Mouse (Mus musculus): Measurements from ENCODE around the gene 4930558C23Rik. TPM values are rescaled to one million over a fixed set of nuclear protein-coding genes. Genes with fewer than 3 reads are reported as not detected.
A peak's percentile ranks its signal among the peaks of the same experiment; 100 is the strongest.
"Not testable (repeated sequence)": the region's sequence is repeated elsewhere in the genome, so short reads cannot be mapped to it uniquely, and the experiment has no call there.

4930558C23Rik gene
- polyA plus RNA-seq (2015; fragmentation: Nextera tagmentation; extraction: Ambion mirVana), result not detected in 2 replicates

DNA sequence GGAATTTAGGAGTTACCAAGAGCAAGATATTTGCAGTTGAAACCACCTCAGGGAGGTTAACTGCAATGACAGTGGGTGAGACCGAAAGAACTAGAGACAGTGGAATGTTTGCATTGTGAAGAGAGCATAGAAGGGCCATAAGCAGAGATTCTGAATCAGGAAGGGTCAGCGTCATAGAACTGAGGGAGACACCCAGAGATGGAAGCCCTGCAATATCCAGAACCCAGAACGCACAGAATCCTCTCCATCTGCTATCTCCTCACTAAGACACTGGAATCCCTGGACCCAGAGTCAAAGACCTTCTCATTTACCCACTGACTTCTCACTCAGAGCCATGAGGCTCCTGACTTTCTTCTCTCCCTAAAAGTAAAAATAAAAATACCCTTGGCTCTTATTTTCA, at the start of gene 4930558C23Rik:
Gene 4930558C23Rik (minus strand): TSS at position 101 of the 400 bp plus-strand sequence.
- H3K9me3 ChIP-seq, result no peaks in the 10 kb centered on the region
- H3K27ac ChIP-seq, result no peak within 1 kb of the TSS
- no peaks in the 10 kb centered on the region for H3K4me1 ChIP-seq
- H3K4me3 ChIP-seq, result no peak within 1 kb of the TSS
- WGBS, result 96% methylated on average over 3 of the region's 3 CpGs
- no peak for ATAC-seq (replicated peaks)
- no peak within 1 kb of the TSS for H3K9ac ChIP-seq
- H3K36me3 ChIP-seq (replicated peaks), result no peaks in the 10 kb centered on the region
- H3K27me3 ChIP-seq (replicated peaks), result no peaks in the 10 kb centered on the region
- no peak within 1 kb of the TSS for H3K4me2 ChIP-seq

DNA sequence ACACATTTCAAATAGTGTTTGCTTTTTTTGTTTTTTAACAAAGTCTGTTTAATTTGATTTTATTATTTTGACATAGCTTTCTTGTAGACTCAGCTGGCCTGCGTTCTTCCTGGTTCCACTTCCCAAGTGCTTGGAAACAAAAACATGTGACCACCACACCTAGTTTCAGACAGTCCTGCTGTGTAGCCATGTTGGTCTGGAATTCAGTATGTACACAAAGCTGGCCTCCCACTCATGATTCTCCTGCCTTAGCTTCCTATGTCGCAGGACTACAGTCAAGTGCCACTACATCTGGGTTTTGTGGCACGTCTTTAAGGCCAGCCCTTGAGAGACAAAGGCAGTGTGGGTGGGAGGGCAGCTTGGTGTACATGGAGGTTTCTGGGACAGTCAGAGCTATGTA, 48.3 kb upstream of the 4930558C23Rik start:
- Histone ChIP-seq H3K36me3 (replicated peaks) (peaks cover 12% of the 10 kb centered on the region), H3K4me1 (no peaks in the 10 kb centered on the region), H3K4me2 (no peak overlapping the region), H3K9ac (no peak overlapping the region), H3K27me3 (replicated peaks) (no peaks in the 10 kb centered on the region), H3K4me3 (no peak overlapping the region), H3K27ac (no peak overlapping the region), H3K9me3 (no peaks in the 10 kb centered on the region)
- 94% methylated on average over 3 of the region's 3 CpGs for WGBS
- ATAC-seq (replicated peaks), result no peak

DNA sequence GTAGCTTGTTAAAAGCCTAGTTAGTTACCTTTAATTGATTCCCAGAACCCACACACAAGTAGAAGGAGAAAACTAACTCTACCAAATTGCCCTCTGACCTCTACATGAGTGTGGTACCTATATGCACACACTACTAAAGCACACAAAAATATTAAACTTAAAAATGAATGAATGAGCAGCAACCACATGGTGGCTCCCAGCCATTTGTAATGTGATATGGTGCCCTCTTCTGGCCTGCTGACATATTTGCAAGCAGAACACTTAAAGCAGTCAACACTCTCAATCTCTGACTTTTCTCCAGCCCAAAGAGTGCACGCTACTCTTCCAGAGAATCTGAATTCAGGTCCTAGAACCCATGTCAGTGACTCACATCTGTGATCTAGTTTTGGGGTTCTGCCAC, 47.8 kb upstream of the 4930558C23Rik start:
- WGBS, result 63% methylated on average over 1 of the region's 1 CpGs
- no peak overlapping the region for H3K9ac ChIP-seq
- H3K27ac ChIP-seq, result no peak overlapping the region
- no peaks in the 10 kb centered on the region for H3K4me1 ChIP-seq
- peaks cover 12% of the 10 kb centered on the region for H3K36me3 ChIP-seq (replicated peaks)
- H3K4me3 ChIP-seq, result no peak overlapping the region
- no peaks in the 10 kb centered on the region for H3K27me3 ChIP-seq (replicated peaks)
- H3K4me2 ChIP-seq, result no peak overlapping the region
- no peaks in the 10 kb centered on the region for H3K9me3 ChIP-seq
- 0 out of 2 replicates have a peak, but pooled peaks have one; percentile 42 for ATAC-seq (replicated peaks)

DNA sequence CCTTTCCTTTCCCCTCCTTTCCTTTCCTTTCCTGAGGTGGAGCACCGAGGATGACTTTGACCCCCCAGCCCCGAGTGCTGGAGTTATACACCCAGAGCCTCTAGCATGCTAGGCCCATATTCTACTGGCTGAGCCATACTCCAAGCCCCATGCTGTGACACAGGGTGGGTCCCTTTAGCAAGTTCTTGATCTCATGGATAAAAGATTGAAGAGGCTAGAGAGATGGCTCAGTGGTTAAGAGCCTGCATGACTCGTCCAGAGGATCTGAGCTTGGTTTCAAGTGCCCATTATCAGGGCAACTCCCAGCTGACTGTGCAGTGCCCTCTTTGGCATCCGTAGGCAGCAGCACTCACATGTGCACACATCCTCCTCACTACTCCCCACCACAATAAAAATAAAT, 42.7 kb upstream of the 4930558C23Rik start:
- Histone ChIP-seq H3K9me3 (no peaks in the 10 kb centered on the region), H3K4me2 (no peak overlapping the region), H3K27me3 (replicated peaks) (no peaks in the 10 kb centered on the region), H3K9ac (no peak overlapping the region), H3K4me1 (no peaks in the 10 kb centered on the region), H3K4me3 (no peak overlapping the region), H3K36me3 (replicated peaks) (no peaks in the 10 kb centered on the region), H3K27ac (no peak overlapping the region)
- 91% methylated on average over 4 of the region's 4 CpGs for WGBS
- no peak for ATAC-seq (replicated peaks)

DNA sequence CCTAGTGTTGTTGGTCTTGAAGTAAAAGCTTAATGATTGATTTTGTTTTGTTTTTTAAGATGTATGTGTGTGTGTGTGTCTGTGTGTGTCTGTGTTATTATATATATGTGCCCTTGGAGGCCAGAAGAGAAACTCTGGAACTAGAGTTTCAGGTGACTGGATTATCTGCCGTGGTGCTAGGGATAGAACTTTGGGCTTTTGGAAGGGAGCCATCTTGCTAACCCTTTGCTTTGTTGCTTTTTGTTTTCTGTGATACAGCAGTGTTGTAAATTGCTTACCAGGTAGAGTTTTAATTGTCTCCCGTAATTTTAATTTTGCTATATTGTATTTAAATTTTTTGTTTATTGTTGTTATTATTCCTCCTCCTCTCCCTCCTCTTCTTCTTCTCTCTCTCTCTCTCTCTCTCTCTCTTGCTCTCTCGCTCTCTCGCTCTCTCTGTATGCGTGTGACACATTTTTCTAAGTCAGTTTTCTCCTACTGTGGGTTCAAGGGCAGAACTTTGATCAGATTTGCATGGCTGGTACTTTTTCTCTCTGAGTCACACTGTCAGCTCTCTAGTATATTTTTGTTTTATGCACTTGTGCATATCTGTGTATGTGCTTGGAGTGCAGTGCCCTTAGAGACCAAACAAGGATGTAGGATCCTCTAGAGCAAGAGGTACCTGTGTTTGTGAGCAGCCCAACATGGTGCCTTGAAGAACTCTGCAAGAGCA, 39.9 kb upstream of the 4930558C23Rik start:
- no peak overlapping the region for H3K4me2 ChIP-seq
- H3K4me1 ChIP-seq, result no peaks in the 10 kb centered on the region
- no peaks in the 10 kb centered on the region for H3K9me3 ChIP-seq
- no peaks in the 10 kb centered on the region for H3K36me3 ChIP-seq (replicated peaks)
- ATAC-seq (replicated peaks), result no peak
- H3K9ac ChIP-seq, result no peak overlapping the region
- no peaks in the 10 kb centered on the region for H3K27me3 ChIP-seq (replicated peaks)
- H3K27ac ChIP-seq, result no peak overlapping the region
- H3K4me3 ChIP-seq, result no peak overlapping the region
- WGBS, result 91% methylated on average over 5 of the region's 5 CpGs

DNA sequence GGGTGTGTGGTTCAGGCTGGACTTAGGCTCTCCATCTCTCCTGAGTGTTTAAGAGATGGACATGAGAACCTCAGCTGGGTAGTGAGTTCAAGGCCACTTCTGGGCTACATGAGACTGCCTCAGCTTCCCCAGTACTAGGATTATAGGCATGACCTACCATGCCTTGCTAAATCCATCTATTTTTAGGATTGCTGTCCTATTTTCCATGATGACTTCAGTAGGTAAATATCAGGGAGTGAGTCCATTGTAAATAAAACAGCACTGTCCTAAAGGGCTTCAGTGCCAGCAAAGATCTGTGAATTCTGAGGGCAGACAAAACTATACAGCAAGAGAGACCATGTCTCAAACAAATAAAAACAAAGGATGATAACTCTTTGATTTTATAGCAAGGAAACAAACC, 37.0 kb upstream of the 4930558C23Rik start:
- Histone ChIP-seq H3K27me3 (replicated peaks) (no peaks in the 10 kb centered on the region), H3K4me3 (no peak overlapping the region), H3K4me1 (peaks cover 17% of the 10 kb centered on the region), H3K9me3 (no peaks in the 10 kb centered on the region), H3K27ac (no peak overlapping the region), H3K36me3 (replicated peaks) (no peaks in the 10 kb centered on the region), H3K4me2 (no peak overlapping the region), H3K9ac (no peak overlapping the region)
- ATAC-seq (replicated peaks), result no peak

DNA sequence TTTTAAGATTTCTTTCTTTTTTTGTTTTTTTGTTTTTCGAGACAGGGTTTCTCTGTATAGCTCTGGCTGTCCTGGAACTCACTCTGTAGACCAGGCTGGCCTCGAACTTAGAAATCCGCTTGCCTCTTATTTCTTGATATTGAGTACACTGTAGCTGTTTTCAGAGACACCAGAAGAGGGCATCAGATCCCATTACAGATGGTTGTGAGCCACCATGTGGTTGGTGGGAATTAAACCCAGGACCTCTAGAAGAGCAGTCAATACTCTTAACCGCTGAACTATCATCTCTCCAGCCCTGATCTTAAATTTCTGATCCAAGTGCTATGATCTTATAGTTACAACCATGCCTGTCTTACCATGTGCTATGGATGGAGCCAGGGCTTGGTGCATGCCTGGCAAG, 36.0 kb upstream of the 4930558C23Rik start:
- H3K4me1 ChIP-seq, result peaks cover 20% of the 10 kb centered on the region
- H3K4me2 ChIP-seq; H3K27ac ChIP-seq; H3K36me3 ChIP-seq (replicated peaks); H3K9ac ChIP-seq; H3K27me3 ChIP-seq (replicated peaks); H3K9me3 ChIP-seq; ATAC-seq (replicated peaks); H3K4me3 ChIP-seq: not testable (repeated sequence)
- 95% methylated on average over 4 of the region's 4 CpGs for WGBS

DNA sequence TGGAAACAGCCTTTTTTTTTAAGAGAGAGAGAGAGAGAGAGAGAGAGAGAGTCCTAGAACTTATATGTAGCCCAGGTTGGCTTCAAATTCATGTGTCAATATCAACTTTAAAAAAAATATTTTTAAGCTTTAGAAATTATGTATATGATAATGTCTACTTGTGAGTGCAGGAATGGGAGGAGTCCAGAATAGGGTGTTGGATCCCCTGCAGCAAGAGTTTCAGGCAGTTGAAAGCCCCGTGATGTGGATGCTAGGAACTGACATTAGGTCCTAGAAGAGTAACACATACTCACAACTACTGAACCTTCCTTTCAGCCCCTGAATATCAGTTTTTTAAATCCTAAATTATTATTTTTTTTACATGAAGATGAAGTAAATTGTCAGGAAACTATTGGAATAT, 32.9 kb upstream of the 4930558C23Rik start:
- Histone ChIP-seq H3K27ac (no peak overlapping the region), H3K36me3 (replicated peaks) (no peaks in the 10 kb centered on the region), H3K4me2 (peak overlapping the region; percentile 77), H3K9me3 (no peaks in the 10 kb centered on the region), H3K4me1 (peaks cover 23% of the 10 kb centered on the region), H3K27me3 (replicated peaks) (no peaks in the 10 kb centered on the region), H3K9ac (no peak overlapping the region), H3K4me3 (0 out of 2 replicates have a peak overlapping the region, but pooled peaks have one; percentile 9)
- ATAC-seq (replicated peaks), result no peak
- whole genome bisulfite sequencing, result 50% methylated on average over 1 of the region's 1 CpGs

DNA sequence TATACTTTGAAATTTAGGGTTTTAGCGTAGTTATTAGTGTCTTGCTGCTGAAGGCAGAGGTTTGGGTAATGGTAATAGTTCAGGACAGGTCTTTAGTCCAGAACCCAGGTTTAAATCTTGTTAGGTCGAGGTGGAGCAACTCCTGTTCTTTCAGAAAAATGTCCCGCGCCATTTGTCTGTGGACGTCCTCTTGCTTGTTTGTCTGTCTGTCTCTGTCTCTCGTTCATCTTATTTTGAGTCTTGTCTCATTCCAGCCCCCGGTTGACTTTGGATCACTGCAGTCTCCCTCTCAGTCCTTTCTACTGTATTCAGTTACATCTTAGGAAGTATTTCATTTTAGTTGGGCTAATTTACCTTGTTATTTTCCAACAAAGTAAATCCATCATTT, 32.3 kb upstream of the 4930558C23Rik start:
- H3K4me2 ChIP-seq, result peak overlapping the region; percentile 77
- H3K9me3 ChIP-seq, result no peaks in the 10 kb centered on the region
- no peak for ATAC-seq (replicated peaks)
- peak overlapping the region; percentile 92 for H3K4me3 ChIP-seq
- H3K4me1 ChIP-seq, result peaks cover 23% of the 10 kb centered on the region
- no peaks in the 10 kb centered on the region for H3K27me3 ChIP-seq (replicated peaks)
- 2% methylated on average over 7 of the region's 7 CpGs for WGBS
- H3K36me3 ChIP-seq (replicated peaks), result no peaks in the 10 kb centered on the region
- peak overlapping the region; percentile 83 for H3K9ac ChIP-seq
- peak overlapping the region; percentile 87 for H3K27ac ChIP-seq

DNA sequence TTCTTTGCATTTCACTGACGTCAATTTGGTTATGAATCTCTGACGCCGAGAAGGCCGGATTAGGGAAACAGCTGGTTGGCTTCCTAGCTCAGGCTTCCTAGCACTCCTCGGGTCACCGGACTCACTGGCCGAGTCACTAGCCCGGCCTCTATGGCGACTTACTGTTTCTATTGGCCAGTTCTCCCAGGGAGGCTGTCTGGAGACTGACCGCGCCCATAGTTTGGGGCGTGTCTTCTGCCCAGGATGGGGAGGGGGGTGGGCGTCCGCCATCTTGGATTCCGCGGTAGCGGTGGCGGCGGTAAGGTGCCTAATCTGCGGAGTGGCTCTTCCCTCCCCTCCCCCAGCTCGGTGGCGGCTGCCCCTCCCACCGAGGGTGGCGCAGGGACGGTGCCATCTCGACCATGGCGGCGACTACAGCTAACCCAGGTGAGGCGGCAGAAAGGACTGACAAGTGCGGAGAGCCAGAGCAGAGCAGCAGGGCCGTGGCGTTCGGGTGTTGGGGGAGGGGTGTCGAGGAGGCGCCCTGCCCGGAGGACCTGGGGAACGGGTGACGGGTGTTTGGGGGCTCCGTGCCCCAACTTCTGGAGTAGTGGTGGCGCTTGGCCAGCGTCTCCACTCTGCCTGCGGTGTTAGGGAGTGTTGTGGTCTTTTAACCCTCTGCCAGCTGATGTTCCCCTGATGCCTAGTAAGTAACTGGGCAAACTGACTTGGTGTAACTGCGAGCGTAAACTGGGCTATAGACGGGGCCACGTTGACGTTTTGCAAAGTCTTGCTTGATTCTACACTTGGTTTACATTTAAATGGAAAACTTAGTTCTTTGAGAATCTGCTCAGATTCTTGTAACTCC, 31.7 kb upstream of the 4930558C23Rik start, which contains the start of gene Arnt:
Gene Arnt (plus strand): TSS at position 253 of the 847 bp plus-strand sequence.
- WGBS, result under 1% methylated on average over 47 of the region's 47 CpGs
- H3K9me3 ChIP-seq, result no peaks in the 10 kb centered on the region
- H3K4me3 ChIP-seq, result peak within 1 kb of the TSS; percentile 92
- ATAC-seq (replicated peaks), result peak; percentile 99
- H3K4me1 ChIP-seq, result peaks cover 23% of the 10 kb centered on the region
- peak within 1 kb of the TSS; percentile 83 for H3K9ac ChIP-seq
- peak within 1 kb of the TSS; percentile 77 for H3K4me2 ChIP-seq
- no peaks in the 10 kb centered on the region for H3K27me3 ChIP-seq (replicated peaks)
- H3K27ac ChIP-seq, result peak within 1 kb of the TSS; percentile 87
- H3K36me3 ChIP-seq (replicated peaks), result no peaks in the 10 kb centered on the region

DNA sequence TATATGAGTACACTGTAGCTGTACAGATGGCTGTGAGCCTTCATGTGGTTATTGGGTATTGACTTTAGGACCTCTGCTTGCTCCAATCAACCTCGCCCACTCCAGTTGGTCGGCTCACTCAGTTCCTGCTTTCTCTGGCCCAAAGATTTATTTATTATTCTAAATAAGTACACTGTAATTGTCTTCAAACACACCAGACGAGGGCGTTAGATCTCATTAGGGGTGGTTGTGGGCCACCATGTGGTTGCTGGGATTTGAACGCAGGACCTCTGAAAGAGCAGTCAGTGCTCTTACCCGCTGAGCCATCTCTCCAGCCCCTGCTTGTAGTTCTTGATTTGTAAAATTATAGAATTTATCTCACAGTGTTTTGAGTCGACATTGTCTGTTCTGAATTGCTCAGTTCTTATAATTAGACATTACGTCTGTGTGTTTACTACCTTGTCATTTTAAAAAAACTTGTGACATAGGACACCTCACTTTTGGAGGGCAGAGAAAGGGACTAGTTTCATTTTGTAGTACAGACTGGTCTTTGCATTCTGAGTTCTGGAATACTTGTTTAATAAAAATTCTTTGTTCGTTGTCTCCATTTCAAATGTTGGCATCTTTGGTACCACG, 30.8 kb upstream of the 4930558C23Rik start:
- Histone ChIP-seq H3K9me3 (no peaks in the 10 kb centered on the region), H3K36me3 (replicated peaks) (no peaks in the 10 kb centered on the region), H3K27ac (peak overlapping the region; percentile 87), H3K4me2 (peak overlapping the region; percentile 77), H3K4me3 (peak overlapping the region; percentile 92), H3K9ac (no peak overlapping the region), H3K4me1 (peaks cover 23% of the 10 kb centered on the region), H3K27me3 (replicated peaks) (no peaks in the 10 kb centered on the region)
- 74% methylated on average over 10 of the region's 10 CpGs for WGBS
- ATAC-seq (replicated peaks), result no peak

DNA sequence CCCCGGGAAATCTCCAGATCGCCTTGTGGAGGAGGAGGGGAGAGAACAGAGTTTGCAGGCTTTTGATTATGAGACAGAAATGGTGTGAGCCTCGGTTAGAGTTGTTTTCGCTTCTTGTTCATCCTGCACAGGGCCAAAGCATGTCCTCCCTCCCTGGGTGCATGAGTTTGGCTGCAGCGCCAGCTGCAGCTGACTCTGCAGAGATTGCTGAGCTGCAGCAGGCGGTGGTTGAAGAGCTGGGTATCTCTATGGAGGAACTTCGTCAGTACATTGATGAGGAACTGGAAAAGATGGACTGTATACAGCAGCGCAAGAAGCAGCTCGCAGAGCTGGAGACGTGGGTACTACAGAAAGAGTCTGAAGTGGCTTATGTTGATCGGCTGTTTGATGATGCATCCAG, 25.8 kb upstream of the 4930558C23Rik start:
- H3K4me2 ChIP-seq; H3K4me1 ChIP-seq; H3K27me3 ChIP-seq (replicated peaks); H3K27ac ChIP-seq; H3K36me3 ChIP-seq (replicated peaks); H3K9me3 ChIP-seq; H3K4me3 ChIP-seq; H3K9ac ChIP-seq: not testable (repeated sequence)
- 75% methylated on average over 6 of the region's 11 CpGs for whole genome bisulfite sequencing
- ATAC-seq (replicated peaks), result 0 out of 2 replicates have a peak, but pooled peaks have one; percentile 9

Measured in midbrain, embryonic 15.5 days (tissue).